Mouse (Mus musculus) left cerebral cortex, postnatal 14 days (tissue): Measurements from ENCODE around the gene Ndufv3. TPM values are rescaled to one million over a fixed set of nuclear protein-coding genes. Genes with fewer than 3 reads are reported as not detected.

ENCODE experiments used
- DNase-seq, 2 experiments: peaks; one replicate each; pipeline ENCODE4 v3.0.0; 2021 to 2022; ENCODE audit warnings: low spot score in 2 of 2, mixed read lengths in 1 of 2
- intact Hi-C: fragments of 180-260 bp; cut with DNase I; formaldehyde crosslinking; loops from one replicate; pipeline ENCODE4 v1.15.1; 2025
- long read RNA-seq, 2 experiments: library from polyadenylated mRNA; stranded (forward); transcript quantifications; one replicate each; pipeline ENCODE4 v2.0.0; 2021
- total RNA-seq, 2 experiments: library from RNA; stranded (reverse); gene quantifications; 2 replicates each; pipeline ENCODE4 v1.2.3; 2021

Gene Ndufv3
- total RNA-seq, result 100 to 1,000 TPM; 311 to 320 TPM
- long read RNA-seq, experiment 1, transcript Ndufv3-202 (3 exons, 493 nt), result major isoform, 162 of 184 reads
- long read RNA-seq, experiment 1, transcript Ndufv3-201 (4 exons, 1,582 nt), result minor isoform, 15 of 184 reads
- long read RNA-seq, experiment 1, partial matches to known transcripts, result 3 of 184 reads
- long read RNA-seq, experiment 1, other reads (novel, unspliced or antisense), result 4 of 184 reads
- long read RNA-seq, experiment 2, transcript Ndufv3-202 (3 exons, 493 nt), result major isoform, 131 of 152 reads
- long read RNA-seq, experiment 2, transcript Ndufv3-201 (4 exons, 1,582 nt), result minor isoform, 13 of 152 reads
- long read RNA-seq, experiment 2, partial matches to known transcripts, result 2 of 152 reads
- long read RNA-seq, experiment 2, other reads (novel, unspliced or antisense), result 6 of 152 reads

DNA sequence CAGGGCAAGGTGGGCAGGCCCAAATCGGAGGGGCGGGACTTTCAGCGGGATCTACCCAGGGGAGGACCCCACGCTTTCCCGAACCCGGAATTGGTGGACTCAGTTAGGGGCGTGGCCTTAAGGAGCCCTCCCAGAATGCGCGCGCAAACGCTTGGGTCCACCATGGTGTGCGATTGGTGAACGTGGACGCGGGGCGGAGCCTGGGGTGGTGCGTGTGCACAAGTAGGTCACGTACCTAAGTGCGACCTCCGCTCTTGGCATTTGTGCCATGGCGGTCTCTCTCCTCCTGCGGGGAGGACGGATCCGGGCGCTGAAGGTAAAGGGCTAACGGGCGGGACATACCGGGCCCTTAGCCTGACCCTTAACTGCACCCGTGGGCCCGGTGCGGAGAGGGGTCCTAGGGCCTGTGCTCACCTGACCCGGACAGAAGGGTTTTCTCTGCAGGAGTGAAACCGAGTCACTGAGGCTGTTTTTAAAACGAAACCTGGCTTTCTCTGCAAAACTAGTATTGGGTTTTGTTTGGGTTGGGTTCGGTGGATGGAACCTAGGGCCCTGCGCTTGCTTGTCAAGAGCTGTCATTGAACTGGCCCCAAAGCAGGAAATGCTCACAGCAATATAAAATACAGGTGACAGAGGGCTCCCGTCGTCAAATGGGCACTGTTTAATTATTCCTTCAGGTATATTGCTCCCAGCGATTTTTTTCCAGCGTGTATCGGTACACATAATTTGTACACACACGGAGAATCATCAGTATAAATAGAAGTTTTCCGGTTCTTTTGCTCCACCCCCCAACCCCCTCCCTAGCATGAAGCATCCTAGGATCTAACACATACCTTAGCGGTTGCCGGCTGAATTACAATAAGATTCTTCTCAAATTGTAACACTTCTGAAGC is at the start of gene Ndufv3, which contains the start of gene Wdr4:
Ndufv3 (plus strand) TSS at position 170 of the 893 bp plus-strand sequence.
Wdr4 (minus strand) TSS at position 35 of the 893 bp plus-strand sequence.
- intact Hi-C loops, result loop anchor here (1.0 to 5.0 kb wide), 2 partner anchors 44 to 137 kb away; partner anchors contain the start of genes Pknox1 and U2af1
- DNase-seq, result peak; percentile 99

DNA sequence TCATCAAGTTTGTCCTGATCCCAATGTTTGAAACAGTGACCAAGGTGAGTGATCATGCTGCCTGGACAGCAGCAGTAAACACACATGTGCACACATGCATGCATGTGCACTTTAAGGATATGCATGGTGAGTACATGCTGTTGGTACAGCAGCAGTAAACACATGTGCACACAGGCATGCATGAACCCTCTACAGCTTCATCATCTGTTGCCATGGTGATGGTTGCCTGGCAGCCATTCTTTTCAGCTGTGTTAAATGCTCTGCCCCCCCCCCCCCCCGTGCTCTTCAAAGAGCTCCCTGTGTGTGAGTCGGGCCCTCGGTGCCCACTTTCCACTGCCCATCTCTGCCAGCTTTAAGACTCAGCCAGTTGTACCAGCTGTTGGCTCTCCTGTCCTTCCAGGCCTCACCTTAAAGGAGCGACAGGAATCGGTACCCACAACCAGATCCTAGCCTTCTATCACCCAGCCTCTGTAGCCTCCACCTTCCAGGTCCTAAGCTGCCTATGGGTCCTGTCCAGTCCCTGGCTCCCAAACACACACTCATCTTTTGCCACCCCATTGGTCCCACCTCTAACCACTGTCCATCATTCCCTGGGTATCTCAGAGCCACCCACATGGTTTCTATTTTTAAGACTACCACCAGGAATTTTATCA is 49.0 kb upstream of the Ndufv3 start:
- intact Hi-C loops, result no loop called here
- peak in 1 of 2 experiments; percentile 71 for DNase-seq

DNA sequence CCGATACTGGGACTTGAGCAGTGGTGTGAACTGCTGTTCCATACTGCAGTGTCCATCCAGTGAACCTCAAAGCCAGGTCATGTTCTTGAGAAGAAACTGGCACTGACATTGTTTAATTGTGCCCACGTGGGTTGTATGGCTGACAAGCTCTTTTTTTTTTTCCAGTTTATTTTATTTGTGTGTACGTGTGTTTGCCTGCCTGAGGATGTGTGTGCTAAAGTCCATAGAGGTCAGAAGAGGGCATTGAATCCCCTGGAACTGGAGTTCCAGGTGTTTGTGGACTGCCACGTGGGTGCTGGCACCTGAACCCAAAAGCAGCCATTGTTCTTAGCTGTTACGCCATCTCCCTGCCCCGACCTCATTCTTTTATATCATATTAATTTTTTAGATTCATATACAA is 45.5 kb upstream of the Ndufv3 start:
- intact Hi-C loops, result no loop called here
- no peak for DNase-seq

DNA sequence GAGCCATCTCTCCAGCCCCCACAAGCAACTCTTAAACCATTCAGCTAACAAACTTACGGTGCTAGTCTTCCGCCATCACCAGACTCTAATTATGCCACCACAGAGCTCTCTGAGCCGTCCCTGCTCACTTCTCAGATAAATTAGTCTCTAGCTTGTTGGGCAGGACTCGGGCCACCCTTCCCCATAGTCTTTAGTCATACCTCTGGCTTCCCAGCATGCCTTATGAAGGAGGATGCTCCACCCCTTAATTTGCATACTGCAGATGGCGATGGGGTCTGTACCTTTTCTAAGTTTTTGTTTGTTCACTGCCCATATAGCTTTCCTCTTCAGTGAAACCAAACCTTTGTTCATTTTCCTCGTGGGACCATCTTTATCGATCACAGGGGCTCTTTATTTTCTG is 41.3 kb upstream of the Ndufv3 start:
- DNase-seq, result no peak
- intact Hi-C loops, result no loop called here

DNA sequence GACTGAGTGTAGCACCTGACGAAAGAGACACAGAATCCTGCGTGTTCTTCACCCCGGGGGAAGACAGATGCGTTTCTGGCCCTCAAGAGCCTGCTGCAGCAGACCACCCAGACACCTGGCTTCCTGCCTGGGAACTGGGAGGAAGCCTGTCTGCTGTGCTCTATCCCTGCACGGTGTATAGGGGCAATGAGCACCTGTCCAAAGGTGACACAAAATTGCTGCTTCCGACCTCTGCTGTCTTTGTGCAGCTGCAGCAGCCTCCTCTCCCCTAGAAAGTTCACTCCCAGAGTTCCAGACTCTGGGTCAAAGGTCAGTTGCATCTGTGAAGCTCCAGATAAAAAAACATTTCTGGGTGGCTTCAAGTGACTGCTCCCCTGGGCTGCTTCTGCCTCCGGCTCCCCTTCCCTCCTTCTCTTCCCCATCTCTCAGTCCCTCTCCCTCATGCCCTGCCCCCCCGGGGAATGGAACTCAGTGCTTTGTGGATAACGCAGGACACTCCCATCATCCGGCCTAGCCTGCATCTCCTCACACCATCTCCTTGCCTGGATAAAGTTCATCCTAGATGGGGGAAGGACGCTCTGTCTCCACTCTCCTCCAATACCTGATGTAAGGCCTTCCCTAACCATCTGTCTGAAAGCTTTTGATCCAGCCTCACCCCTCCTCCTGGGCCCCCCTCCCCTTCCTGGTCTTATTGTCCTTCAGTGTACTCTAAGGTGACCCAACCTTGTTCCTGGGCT is 40.6 kb upstream of the Ndufv3 start:
- intact Hi-C loops, result no loop called here
- DNase-seq, result no peak

DNA sequence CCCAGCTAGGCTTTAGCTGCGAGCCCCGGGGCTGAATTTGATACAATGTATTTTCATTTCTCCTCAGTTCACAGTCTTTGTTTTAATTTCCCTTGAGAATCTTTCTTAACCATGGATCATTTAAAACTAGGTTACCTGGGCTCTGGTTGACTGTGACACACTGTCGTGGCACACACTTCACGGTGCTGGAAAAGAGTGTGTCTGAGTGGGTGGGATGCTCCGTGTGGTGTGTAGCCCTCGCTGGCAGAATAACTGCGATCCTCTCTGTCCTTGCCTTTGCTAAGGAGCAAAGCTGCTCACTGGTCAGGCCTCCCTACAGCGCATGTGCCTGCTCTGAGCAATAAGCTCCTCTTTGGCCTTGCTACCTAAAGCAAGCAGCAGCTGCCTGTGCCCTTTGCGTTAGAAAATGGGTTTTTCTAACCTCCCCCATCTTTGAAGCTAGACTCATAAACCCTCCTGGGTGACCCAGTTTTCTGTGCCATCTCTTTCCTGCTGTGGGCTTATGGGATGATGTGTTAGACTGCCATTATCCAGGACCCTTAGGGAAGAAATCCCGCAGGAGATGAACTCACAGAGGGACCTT is 33.2 kb upstream of the Ndufv3 start:
- intact Hi-C loops, result no loop called here
- no peak for DNase-seq

DNA sequence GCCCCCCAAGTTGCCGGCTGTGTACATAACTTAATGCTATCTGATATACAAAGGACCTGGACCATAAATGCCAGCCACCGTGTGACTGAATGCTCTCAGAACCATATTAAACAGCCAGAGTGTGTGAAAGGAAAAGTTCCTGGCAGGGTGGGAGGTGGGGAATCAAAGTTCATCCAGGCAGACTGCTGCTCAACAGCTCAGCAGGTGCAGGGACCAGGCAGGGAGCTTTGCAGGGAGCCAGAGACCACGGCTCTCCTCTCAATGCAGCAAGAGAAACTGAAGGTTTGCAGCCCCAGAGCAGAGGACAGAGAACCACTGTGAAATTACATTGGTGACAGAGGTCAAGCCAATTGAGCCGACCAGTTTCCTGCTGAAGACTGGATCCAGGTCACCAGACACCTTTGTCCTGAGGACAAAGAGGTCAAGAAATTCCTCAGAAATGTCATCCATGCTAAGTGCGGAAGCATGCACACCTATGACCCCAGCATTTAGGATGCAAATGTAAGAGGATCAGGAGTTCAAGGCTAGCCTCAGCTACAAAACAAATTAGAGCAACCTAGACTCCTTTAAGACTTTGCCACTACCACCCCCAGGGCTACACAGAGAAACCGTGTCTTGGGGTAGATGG is 32.4 kb upstream of the Ndufv3 start:
- DNase-seq, result no peak
- intact Hi-C loops, result no loop called here

DNA sequence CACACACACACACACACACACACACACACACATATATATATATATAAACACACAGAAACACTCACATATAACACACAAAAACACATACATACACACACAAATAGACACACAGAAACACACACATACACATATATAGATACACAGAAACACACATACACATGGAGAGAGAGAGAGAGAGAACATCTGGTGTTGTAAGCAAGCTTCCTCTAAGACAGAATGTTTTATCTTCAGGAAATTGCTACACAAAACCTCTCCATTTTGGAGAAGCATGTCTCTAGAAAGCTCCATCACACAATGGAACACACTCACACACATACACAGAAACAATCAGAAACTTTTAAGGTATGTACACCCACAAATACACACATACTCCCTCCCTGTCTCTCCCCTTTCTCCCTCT is 28.6 kb upstream of the Ndufv3 start:
- intact Hi-C loops, result loop anchor here (10.0 kb wide), 3 partner anchors 227 to 477 kb away; no protein-coding TSS in a partner anchor

DNA sequence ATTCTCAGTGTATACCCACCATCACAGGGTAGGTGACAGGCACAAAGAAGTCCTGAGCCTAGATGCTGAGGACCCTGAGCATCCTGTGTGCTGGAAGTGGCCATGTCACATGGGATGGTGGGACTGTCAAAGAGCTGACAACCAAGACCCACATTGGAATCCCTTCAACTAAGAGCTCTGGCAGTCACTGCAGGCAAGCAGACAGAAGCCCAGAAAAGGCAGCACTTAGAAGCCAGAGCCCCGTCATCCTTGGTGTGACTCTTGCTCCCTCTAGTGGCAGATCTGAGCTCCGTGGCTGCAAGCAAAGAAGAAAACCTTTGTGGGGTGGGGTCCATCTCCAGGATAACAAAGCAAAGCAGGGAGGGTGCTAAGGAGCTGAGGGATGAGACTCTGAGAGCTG is 27.5 kb upstream of the Ndufv3 start:
- intact Hi-C loops, result loop anchor here (1.0 to 10.0 kb wide), 5 partner anchors 114 to 478 kb away; no protein-coding TSS in a partner anchor
- peak; percentile 87 to 90 for DNase-seq

More for the DNA sequence above, 28.6 kb upstream of the Ndufv3 start:
- no peak for DNase-seq

DNA sequence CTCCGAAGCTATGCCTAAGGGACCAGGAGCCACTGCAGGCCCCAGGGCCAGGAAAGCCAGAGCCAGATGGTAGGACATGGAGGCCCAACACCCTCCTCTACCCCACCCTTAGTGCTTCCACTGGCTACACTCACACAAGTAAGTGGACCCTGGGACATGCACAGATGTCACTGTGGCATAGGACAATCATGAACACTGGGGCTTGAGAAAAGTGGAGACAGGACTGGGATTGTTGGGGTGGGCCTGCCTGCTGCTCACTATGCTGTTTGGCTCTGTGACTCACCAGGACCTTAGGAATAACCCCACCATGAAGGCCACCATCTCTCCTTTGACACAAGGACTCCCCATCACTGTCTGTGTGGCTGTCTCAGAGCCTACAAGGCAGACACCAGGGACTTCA is 24.9 kb upstream of the Ndufv3 start:
- DNase-seq, result no peak
- intact Hi-C loops, result loop anchor here (10.0 kb wide), 3 partner anchors 230 to 480 kb away; no protein-coding TSS in a partner anchor

DNA sequence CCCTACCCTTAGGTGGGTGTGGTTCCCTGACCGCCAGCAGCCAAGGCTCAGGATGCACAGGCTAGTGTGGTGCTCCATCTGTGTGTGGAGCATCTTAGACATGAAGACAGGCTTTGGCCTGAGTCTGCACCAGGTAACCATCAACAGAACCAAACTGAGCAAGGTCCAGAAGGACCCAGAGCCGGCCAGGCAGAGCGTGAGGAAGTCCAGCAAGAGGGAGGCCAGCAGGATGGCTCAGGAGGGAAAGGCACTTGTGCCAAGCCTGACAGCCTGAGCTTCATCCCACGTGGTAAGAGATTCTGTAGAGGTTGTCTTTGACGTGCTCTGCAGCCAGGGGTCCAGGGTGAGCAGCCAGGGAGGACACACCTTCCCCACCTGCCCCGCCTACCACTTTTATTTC is 22.2 kb upstream of the Ndufv3 start:
- intact Hi-C loops, result loop anchor here (10.0 kb wide), 3 partner anchors 233 to 483 kb away; no protein-coding TSS in a partner anchor
- DNase-seq, result no peak

DNA sequence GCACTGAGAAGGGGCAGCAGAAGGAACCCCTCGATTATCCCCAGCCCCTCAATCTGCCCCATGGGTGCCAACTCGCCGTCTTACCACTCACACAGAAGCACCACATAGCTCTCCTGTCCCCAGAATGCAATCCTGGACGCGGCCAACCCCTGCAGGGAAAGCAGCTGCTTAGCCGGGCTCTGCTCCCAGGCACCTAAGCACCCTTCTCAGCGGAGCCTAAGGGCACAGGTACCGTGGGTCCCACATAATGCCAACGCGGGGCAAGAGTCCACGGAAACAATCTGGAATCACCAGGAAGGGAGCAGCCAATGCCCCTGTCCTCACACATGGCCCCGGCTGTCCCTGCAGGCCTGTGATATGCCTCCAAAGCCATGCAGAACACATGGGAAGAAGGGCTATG is 20.2 kb upstream of the Ndufv3 start:
- DNase-seq, result no peak
- intact Hi-C loops, result loop anchor here (10.0 kb wide), 3 partner anchors 235 to 485 kb away; no protein-coding TSS in a partner anchor

DNA sequence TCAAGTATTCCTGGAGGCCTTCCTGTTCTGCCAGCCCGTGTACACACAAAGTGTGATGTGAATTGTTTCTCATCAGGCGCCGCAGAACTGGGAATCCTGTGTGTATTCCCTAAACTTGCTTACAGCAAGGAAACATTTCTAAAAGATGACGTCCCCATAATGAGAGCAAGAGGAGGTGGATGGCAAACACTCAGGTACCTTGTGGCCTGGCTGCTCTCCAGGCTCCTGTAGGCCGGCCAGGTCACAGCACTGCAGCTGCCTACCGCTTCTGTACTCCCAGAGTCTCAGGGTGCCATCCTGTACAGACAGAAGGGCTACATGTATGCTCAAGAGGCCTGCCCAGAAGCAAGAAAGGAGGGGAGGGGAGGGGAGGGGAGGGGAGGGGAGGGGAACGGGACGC is 19.5 kb upstream of the Ndufv3 start:
- DNase-seq, result no peak
- intact Hi-C loops, result no loop called here

DNA sequence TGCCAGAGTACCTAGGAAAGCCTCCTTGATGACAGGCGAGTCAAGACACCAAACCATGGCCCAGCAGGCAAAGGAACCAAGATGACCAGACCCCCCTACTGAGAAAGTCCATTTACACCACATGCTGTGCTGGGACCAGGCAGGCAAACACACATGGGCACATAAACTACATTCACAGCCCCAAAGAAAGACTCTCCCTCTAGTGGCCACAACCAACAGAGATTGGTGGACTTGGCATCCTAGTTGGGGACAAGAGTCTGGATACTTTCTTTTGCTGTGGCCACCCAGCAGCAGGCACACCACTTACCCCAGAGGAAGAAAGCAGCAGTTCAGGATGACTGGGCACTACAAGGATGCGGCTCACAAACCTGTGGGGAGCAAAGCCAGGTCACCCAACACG is 19.0 kb upstream of the Ndufv3 start:
- intact Hi-C loops, result no loop called here
- DNase-seq, result no peak

DNA sequence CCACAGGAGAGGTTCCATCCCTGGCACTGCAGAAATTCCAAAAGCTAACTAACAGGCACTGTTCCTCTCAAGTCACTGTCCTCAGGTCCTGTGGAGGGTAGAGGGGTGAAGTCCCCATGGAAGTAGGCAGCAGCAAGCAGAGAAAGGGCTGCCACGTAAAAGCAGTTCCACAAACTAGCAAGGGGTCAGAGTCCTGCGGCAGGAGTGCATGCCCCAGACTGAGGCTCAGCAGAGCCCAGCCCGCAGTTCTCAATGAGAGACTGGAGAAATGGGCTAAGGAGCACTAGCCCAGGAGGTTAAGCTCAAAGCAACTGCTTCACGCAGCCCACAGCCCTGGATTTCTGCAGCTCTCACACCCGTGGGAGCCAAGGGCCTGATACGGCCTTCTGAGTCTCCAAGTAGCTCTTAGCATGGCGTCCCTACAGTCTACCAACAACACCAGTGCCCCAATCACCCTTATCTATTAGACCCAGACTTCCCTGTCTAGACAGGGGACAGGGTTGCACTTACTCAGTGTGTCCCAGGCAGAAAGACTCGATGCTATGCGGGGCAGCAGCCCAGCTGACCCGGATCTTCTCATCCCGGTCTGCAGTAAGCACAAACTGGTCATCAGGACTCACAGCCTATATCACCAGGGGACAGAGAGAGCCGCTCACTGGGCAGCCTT is 17.5 kb upstream of the Ndufv3 start:
- DNase-seq, result no peak
- intact Hi-C loops, result no loop called here

DNA sequence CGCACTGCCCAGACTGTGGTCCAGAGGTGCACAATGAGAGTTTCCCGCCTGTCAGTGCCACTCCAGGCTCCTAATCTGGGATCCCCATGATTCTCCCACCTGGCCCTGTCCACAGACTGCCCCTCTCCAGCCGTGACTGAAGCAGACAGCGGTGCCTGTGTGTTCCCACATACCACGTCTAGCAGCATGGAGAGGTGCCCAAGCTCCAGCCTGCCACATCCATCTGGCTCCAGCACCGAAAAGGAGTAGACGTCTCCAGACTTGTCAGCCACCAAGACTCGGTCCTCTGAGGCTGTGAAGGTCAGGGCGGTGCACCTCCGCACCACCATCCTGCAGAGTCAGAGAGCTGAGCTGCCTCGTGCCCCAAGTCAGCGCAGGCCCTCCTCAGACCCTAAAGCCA is 16.6 kb upstream of the Ndufv3 start:
- peak in 1 of 2 experiments; percentile 28 for DNase-seq
- intact Hi-C loops, result no loop called here

DNA sequence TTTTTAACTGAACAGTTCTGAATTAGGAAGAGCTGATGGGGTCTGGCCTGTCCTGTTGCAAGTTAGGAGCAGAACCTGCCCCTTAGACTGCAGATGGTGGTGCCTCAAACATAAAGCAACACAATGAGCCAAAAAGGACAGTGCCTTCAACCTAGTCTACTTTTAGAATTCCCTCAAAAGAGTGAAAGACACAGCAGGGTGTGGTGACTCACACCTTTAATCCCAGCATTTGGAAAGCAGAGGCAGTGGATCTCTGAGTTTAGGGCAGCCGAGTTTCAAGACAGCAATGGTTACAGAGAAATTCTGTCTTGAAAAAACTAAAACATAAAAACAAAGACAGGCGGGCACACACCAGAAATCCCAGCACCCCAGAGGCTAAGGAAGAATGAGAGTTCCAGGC is 16.0 kb upstream of the Ndufv3 start:
- no peak for DNase-seq
- intact Hi-C loops, result no loop called here

DNA sequence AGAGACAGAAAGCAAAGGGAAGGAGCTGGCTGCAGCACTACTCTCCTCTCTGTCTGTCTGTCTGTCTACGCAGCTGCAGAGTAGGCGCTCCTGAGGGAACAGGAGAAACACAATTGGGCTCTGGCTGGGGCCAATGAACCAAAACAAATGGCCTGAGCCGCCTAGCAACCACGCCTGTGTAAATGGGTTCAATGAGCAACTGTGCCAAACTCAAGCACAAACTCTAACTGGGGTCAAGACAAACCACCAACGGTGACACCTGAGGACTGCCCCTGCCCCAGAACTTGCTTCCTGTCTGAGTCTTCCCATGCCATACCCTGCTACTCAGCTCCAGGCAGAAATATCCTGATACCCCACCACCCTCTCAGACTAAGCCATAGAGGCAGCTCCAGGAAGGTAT is 14.9 kb upstream of the Ndufv3 start:
- intact Hi-C loops, result no loop called here
- no peak for DNase-seq
